9 mouse cellular contexts compared by ENCODE assay signal in the genomic region with DNA sequence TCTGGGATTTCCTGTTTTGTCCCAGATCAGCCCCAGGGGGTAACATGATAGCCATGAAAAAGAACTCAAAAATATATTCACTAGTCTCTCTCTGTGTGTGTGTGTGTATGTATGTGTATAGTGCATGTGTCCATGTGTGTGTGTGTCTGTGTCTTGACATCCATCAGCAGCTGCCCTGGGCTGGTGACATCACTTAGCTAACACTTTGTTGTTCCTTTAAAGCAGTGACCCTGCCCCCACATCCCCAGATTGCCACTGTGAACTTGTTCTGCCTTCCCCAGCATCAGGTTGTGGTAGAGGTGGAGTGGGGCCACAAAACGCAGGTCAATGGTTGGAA. TPM values are rescaled to one million over a fixed set of nuclear protein-coding genes. Genes with fewer than 3 reads are reported as not detected.
DNase-seq lines count a peak whose midpoint lies in the region; ATAC-seq and TF ChIP-seq lines count a peak whose summit lies in the region.
"Had no signal": no experiment of that assay in that cellular context is flagged by ENCODE, and none has a peak within 500 bp of the region (broad histone marks: within the 10 kb centered on the region; RNA-seq: fewer than 3 reads in every experiment).

No protein-coding gene starts in this region.

- H3K27ac ChIP-seq in heart, embryonic 10.5 days = peak overlapping the region; percentile 77; the same call in 1 of the 2 replicates
- no peak overlapping the region for H3K27ac ChIP-seq in lung, postnatal 0 days (ENCODE audit: low read length)
- H3K27ac ChIP-seq in limb, embryonic 11.5 days (replicated peaks; ENCODE audit: low read depth, low read length) = peak overlapping the region; percentile 65
- peak overlapping the region; percentile 76 for H3K27ac ChIP-seq in neural tube, embryonic 15.5 days (replicated peaks)

- no peak overlapping the region for H3K4me3 ChIP-seq in heart, embryonic 10.5 days
- no peak overlapping the region for H3K4me3 ChIP-seq in lung, postnatal 0 days (ENCODE audit: low read depth, low read length)
- H3K4me3 ChIP-seq in limb, embryonic 11.5 days (ENCODE audit: low read depth, low read length) = no peak overlapping the region
- H3K4me3 ChIP-seq in neural tube, embryonic 15.5 days (replicated peaks) = no peak overlapping the region

- no peak for DNase-seq in heart, embryonic 10.5 days (ENCODE audit: low spot score)
- no peak for DNase-seq in heart, postnatal 36 days
- DNase-seq in lung, postnatal 0 days (ENCODE audit: low spot score) = no peak
- no peak for DNase-seq in lung, postnatal 36 days
- DNase-seq in limb, embryonic 11.5 days (ENCODE audit: low spot score) = peak; percentile 47
- DNase-seq in ovary, postnatal 14 days (ENCODE audit: low spot score) = no peak
- no peak for DNase-seq in natural killer cell, adult 2 months (ENCODE audit: low spot score in 2 of 2)

- no peaks in the 10 kb centered on the region for H3K36me3 ChIP-seq in heart, embryonic 10.5 days
- H3K36me3 ChIP-seq in lung, postnatal 0 days (ENCODE audit: insufficient read depth, low read length) = no peaks in the 10 kb centered on the region
- H3K36me3 ChIP-seq in limb, embryonic 11.5 days (ENCODE audit: control insufficient read depth, insufficient read depth, low read length) = no peaks in the 10 kb centered on the region
- H3K36me3 ChIP-seq in neural tube, embryonic 15.5 days = no peaks in the 10 kb centered on the region

- ATAC-seq in lung, postnatal 0 days = peak; percentile 17
- peak; percentile 81 for ATAC-seq in limb, embryonic 11.5 days (ENCODE audit: insufficient number of reproducible peaks, low FRiP score, low TSS enrichment, low read depth)
- ATAC-seq in neural tube, embryonic 15.5 days (ENCODE audit: low FRiP score) = 0 out of 2 replicates have a peak, but pooled peaks have one; percentile 16
- ATAC-seq: Patski had no signal

- no peak for TF ChIP-seq EP300 in lung, postnatal 0 days (IDR thresholded peaks at IDR 0.05)

- H3K9me3 ChIP-seq in heart, embryonic 10.5 days = no peaks in the 10 kb centered on the region
- H3K9me3 ChIP-seq in lung, postnatal 0 days (ENCODE audit: low read length) = no peaks in the 10 kb centered on the region
- no peaks in the 10 kb centered on the region for H3K9me3 ChIP-seq in limb, embryonic 11.5 days (ENCODE audit: control insufficient read depth, low read length)
- H3K9me3 ChIP-seq in neural tube, embryonic 15.5 days (replicated peaks) = no peaks in the 10 kb centered on the region

- peaks cover 42% of the 10 kb centered on the region for H3K27me3 ChIP-seq in heart, embryonic 10.5 days (ENCODE audit: insufficient read depth, poor library complexity, severe bottlenecking)
- no peaks in the 10 kb centered on the region for H3K27me3 ChIP-seq in lung, postnatal 0 days (replicated peaks; ENCODE audit: insufficient read depth, low read length)
- no peaks in the 10 kb centered on the region for H3K27me3 ChIP-seq in limb, embryonic 11.5 days (ENCODE audit: control insufficient read depth, insufficient read depth, low read length)
- peaks cover 23% of the 10 kb centered on the region for H3K27me3 ChIP-seq in neural tube, embryonic 15.5 days (replicated peaks)
- H3K27me3 ChIP-seq: Patski had no signal

- 40% methylated on average over 1 of the region's 1 CpGs for WGBS in heart, embryonic 10.5 days
- 79% methylated on average over 1 of the region's 1 CpGs for WGBS in lung, postnatal 0 days
- WGBS in limb, embryonic 11.5 days = 28% methylated on average over 1 of the region's 1 CpGs
- WGBS in neural tube, embryonic 15.5 days = 68% methylated on average over 1 of the region's 1 CpGs

- TF ChIP-seq CTCF in lung, postnatal 0 days (IDR thresholded peaks at IDR 0.05) = no peak

- H3K4me2 ChIP-seq in lung, postnatal 0 days (replicated peaks; ENCODE audit: low read depth, low read length) = no peak overlapping the region
- H3K4me2 ChIP-seq in limb, embryonic 11.5 days (ENCODE audit: low read depth, severe bottlenecking) = peak overlapping the region; percentile 33; the same call in 1 of the 2 replicates
- H3K4me2 ChIP-seq in neural tube, embryonic 15.5 days = peak overlapping the region; percentile 54

- intact Hi-C loops in heart, postnatal 36 days (cut with DNase I) = loop anchor here (2.0 kb wide), 1 partner anchor 14 kb away; no protein-coding TSS in a partner anchor

- peaks cover 41% of the 10 kb centered on the region for H3K4me1 ChIP-seq in heart, embryonic 10.5 days
- peaks cover 3% of the 10 kb centered on the region; the same call in 1 of the 2 replicates for H3K4me1 ChIP-seq in lung, postnatal 0 days (ENCODE audit: insufficient read depth, low read depth, low read length)
- H3K4me1 ChIP-seq in limb, embryonic 11.5 days (ENCODE audit: control insufficient read depth, insufficient read depth, low read length) = peaks cover 32% of the 10 kb centered on the region
- peaks cover 33% of the 10 kb centered on the region for H3K4me1 ChIP-seq in neural tube, embryonic 15.5 days

- H3K9ac ChIP-seq in lung, postnatal 0 days (replicated peaks; ENCODE audit: low read depth) = no peak overlapping the region
- no peak overlapping the region for H3K9ac ChIP-seq in limb, embryonic 11.5 days (ENCODE audit: low read length)
- H3K9ac ChIP-seq in neural tube, embryonic 15.5 days (replicated peaks) = peak overlapping the region; percentile 35; the same call in 1 of the 2 replicates

RNA-seq across cellular contexts. Expression of a gene that starts 33.9 kb away (rescaled TPM):
- 7.7 and 19.5 TPM in 2 replicates for polyA plus RNA-seq in heart, embryonic 10.5 days (2016; fragmentation: Nextera tagmentation; extraction: Ambion mirVana)
- total RNA-seq in heart, postnatal 36 days (2021) = 10 to 100 TPM; 20.7 to 27.1 TPM
- polyA plus RNA-seq in lung, postnatal 0 days (2015; fragmentation: Nextera tagmentation; extraction: Ambion mirVana) = 88.8 and 98.8 TPM in 2 replicates
- 18.7 and 18.8 TPM in 2 replicates for polyA plus RNA-seq in limb, embryonic 11.5 days (2014; fragmentation: Nextera tagmentation; extraction: Ambion mirVana)
- 29.8 and 64.3 TPM in 2 replicates for polyA plus RNA-seq in neural tube, embryonic 15.5 days (2015; fragmentation: Nextera tagmentation; extraction: Ambion mirVana)
- polyA plus RNA-seq: Patski had no signal

Comparison
In these comparisons a context has a peak if more than half of its experiments do, and no peak if none do; other contexts are left out.
1. ATAC-seq: peak in every context shown above with its lines; median percentile 81 in limb, embryonic 11.5 days; 17 in lung, postnatal 0 days; 16 in neural tube, embryonic 15.5 days.